Mouse (Mus musculus): ENCODE results near the gene Chtop.

Gene Chtop

DNA sequence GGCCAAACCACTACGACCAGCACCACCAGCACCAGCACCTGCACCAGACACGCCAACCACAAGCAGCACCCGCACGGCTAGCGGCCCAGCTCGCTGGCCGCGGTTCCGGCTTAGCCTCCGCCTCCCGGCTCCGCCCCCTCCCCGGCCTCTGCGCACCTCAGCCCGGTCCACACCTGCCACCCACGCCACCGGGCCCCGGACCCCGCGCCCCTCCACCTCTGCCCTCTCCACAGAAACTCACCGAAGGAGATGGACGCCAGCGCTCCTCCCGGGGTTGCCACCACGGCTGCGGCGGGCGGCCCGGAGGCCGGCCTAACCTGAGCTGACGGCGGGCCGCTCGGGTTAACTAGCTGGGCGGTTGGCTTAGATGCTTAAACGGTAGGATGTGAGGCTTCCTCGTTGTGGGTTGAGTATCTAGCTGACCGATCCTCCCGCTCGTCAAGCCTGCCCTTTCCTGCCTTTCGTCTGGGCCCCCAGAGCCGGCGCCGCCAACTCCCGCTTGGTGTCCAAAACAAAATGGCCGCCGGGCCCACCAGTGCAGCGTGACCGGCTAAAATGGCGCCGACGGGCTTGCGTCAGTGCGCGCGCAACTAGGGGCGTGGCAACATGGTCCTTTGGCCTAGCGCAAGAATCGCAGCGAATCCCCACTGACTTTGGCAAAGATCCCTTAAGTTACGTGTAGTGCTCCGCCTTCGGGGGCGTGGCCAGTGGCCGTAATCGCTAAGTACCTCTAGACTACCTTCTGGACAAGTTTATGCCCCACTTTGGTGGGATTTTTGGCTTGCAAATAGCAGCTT lies at the start of gene Chtop:
Chtop (minus strand) TSS at position 549 of the 797 bp plus-strand sequence.
- peak; percentile 99 for DNase-seq (ENCODE audit: low read depth, low spot score)

DNA sequence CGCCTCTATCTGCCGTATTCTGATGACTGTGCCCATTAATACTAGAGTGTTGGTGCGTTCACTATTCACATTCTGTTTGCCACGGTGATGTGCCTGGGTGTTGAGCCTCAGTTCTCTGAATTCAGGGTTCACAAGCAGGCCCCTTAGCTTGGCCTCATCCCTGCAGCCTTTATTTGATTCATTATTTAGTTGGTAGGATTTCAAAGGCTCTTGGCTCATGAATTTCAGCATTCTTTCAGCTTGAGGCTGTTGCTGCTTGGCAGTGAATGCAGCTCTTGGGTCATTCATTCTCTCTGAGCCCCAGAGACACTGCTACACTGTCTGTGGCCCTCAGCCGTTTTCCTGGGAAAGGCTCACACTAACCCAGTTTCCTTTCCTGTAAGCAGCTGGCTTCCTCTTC lies 46.7 kb upstream of the Chtop start:
- no peak for DNase-seq (ENCODE audit: low read depth, low spot score)

DNA sequence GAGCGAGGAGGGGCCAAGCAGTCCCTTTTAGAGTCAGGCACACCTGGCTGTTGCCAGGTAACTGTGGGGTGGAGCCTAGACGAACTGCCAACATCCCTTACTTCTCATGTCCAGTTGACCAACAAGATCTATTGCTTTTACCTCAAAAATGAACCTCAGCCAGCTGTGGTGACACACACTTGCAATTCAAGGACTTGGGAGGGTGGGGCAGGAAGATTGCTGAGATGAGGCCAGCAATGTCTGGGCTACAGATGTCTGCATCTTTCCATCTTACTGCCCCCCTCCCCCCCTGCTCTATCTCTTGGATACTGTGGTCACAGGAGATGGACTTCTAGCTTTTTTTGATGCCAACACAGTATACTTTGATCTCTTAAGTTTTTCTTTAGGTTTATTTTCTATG lies 42.9 kb upstream of the Chtop start:
- no peak for DNase-seq (ENCODE audit: low read depth, low spot score)

DNA sequence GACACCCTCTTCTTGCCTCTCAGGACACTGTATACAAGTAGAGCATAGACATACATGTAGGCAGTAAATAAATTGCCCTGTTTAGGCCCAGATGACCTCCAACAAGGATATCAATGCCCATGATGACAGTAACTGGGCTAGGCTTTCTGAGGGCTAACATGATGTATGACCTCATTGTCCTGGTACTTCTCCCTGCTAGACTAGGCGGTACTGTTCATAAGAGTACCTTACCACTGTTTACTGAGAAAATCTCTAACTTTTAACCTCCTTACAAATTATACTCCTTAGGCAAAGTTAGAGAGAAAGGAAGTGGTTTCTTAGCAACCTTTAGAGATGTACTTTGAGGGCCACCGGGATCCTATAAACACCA lies 41.1 kb upstream of the Chtop start:
- DNase-seq (ENCODE audit: low read depth, low spot score): no peak

DNA sequence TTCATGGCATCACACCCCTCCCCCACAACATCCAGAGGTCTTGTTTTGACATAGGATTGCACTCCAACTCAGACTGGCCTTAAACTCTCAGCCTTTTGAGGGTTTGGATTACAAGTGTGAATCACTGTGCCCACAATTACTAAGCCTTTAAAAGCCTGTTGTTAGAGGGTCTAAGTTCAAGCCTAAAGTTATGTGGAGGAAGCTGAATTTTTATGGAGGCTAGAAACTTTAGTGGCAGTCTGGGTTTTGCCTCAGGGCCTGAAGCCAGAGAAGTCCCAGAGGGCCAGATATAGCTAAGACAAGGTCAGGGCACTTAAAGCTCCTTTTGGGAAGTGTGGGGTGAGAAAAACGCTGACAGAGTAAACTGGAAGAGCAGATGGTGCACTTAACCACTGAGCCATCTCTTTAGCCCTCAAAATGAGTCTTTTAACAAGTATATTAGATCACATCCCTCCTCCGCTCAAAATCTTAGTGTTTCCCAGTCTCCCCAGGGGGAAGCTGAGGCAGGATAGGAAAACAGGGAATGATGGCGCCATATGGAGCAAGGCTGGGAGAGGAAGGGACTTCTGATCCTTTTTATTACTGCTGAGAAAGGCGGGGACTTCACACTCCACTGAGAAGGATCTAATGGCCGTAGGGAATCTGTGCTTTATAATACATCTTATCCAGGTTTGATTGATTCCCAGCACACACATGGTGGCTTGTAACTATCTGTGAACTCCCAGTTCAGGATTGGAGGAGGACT lies 40.5 kb upstream of the Chtop start:
- no peak for DNase-seq (ENCODE audit: low read depth, low spot score)

DNA sequence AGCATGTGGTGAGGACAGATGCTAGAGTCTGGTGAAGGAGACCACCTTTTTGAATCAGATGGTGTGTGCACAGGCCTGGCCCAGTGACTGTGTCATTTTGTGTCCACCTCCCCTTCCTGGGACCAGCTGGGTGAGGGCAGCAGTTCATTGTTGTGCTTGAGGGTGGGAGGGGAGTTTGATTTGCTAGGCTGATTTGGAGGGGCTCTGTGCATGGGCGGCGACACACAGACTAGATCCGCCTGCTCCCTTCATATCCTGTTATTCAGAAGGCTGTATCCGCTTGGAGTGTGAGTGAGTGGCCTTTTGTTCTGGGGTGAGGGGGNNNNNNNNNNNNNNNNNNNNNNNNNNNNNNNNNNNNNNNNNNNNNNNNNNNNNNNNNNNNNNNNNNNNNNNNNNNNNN lies 31.6 kb upstream of the Chtop start:
- DNase-seq (ENCODE audit: low read depth, low spot score): no peak

DNA sequence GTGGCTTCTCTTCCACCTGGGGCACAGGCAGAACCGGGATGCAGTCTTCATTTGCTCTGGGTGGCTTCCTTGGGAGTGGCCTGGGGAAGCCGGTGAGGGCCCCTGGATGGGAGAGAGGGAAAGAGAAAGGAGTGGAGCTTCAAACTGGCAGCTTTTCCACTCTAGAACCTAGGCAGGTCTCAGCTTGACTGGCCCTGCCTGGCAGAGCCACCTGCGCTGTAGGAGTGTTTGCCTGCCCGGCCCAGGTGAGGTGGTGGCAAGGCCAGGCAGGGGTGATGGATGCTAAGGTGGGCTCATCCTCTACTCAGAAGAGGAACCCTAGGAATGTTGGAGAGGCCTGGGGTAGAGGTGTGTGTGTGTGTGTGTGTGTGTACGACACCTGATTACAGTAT lies 28.6 kb upstream of the Chtop start:
- DNase-seq (ENCODE audit: low read depth, low spot score): no peak

DNA sequence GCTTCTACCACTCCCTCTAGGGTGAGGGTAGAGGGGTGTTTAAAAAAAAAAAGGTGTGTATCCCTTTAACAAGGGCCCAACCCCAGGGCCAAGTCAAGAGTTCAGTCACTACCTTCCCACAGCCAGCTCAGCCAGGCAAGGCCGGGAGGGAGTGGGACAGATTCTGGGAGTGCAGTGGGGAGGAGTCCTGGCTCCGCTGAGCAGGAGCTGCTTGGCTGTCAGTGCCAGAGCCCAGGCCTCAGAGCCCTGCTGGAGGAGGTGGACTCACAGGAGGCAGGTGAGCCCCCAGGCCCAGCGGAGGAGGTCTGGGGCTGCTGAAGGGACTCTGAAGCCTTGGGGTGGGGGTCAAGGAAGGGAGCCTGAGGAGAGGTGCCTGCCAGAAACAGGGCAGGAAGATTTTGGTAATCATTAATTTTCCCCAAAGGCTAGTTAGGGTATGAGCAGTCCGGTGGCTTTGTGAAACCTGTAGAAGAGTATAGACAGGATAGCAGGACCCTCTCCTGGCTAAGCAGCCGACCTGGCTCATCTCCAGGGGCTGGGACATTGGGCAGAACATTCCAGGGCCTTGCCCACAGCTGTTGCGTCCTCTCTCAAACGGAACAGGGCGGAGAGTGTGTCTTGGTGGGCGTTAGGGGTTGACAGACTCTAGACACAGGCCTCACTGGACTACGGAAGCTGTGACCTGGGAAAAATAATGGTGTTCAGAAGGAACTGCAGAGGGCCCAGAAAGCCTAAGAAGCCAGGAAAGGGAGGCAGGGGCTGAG lies 28.0 kb upstream of the Chtop start, which contains the start of gene S100a16:
S100a16 (plus strand) TSS at position 114 of the 764 bp plus-strand sequence.
- DNase-seq (ENCODE audit: low read depth, low spot score): no peak

DNA sequence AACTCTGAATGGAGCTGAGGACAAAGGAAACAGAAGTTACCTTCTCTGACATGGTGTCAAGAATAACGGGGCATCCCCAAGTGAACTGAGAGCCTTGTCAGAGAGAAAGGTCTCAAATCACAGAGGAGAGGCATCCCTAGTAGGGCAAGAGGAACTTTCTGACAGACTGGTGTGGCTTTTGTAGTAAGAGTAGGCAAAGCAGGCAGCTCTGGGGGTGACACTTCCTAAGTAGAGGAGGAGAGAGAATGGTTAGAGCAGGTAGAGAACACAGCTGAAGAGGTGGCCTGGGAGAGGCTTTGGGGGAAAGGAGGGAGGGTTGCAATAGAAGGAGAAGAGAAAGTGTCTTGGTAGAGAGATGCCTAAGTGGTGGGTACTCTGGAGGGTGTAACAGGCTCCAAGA lies 26.1 kb upstream of the Chtop start:
- DNase-seq (ENCODE audit: low read depth, low spot score): no peak

DNA sequence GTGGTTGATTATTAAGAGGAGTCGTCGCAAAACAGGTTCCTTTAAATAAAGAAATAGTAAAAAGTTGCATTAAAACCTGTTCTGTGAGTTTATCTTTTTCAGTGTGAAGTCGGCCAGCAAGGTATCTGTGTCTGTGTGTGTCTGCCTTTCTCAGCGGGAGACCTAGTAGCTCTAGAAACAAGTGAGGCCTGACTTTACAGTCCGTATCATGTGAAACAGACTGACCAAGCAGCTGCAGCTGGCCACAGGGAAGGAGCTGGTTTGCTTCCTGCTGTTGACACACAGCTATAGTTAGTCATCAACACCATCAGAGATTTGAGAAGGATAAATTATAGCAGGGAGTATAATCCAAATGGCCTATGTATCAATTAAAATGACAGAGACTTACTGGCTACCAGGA lies 22.4 kb upstream of the Chtop start:
- no peak for DNase-seq (ENCODE audit: low read depth, low spot score)

DNA sequence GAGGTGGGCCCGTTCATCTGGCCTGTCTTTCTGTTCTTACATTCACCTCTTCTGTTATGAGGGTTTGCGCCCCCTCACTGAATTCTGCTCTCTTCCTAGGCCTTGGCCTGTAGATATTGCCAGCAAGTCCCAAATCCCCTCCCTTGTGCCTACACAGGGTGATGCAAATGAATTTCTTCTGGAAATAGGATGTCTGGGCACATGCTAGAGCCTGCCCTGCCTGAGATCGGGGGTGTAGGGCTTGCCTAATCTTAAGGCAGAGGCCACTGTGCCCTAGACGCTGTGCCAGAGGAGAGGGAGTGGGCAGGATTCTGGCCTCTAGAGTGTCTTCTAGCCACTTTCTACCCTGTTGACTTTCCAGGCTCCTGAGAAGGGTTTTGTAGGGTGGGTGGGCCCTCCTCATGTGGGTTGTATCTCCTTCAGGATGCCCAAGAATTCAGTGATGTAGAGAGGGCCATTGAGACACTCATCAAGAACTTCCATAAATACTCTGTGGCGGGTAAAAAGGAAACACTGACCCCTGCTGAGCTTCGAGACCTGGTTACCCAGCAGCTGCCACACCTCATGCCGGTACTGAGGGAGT lies 18.1 kb upstream of the Chtop start:
- no peak for DNase-seq (ENCODE audit: low read depth, low spot score)

DNA sequence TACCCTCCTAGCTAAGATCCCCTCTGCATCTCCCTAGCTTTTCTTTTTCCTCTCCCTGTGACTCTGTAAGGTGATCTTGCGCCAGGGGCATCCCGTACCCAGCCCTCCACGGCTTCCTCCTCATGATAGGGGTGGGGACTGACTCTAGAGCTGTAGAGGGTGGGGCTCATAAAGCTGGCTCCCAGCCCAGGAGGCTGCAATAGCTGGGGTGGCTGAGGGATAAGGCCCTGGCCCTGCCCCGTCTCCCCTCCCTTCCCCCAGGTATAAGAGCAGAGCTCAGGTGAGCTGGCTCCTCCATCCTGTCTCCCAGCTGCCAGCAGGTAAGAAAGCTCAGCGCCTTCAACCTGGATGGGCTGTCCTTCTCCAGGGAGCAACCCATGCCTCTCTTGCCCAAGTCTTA lies 17.3 kb upstream of the Chtop start, which contains the start of gene S100a14:
S100a14 (plus strand) TSS at position 277 of the 400 bp plus-strand sequence.
- DNase-seq (ENCODE audit: low read depth, low spot score): no peak

DNA sequence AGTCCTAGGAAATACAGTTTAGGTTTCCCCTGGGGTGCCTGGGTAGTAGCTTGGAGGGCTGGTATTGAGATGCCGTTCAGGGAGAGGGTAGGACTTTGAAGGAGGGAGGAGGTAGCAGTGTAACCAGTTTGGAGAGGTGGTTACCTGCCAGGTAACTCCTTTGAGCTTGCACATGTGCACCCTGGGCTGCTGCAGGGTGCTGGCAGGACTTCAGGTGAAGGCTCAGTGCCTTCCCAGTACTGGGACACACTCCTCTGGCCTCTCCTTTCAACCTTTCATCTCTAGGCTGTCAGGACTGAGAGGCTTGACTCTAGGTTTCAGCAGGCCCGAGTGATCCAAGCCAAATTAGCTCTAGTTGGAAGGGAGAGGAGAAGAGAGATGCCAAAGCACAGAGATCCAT lies 16.8 kb upstream of the Chtop start:
- no peak for DNase-seq (ENCODE audit: low read depth, low spot score)

DNA sequence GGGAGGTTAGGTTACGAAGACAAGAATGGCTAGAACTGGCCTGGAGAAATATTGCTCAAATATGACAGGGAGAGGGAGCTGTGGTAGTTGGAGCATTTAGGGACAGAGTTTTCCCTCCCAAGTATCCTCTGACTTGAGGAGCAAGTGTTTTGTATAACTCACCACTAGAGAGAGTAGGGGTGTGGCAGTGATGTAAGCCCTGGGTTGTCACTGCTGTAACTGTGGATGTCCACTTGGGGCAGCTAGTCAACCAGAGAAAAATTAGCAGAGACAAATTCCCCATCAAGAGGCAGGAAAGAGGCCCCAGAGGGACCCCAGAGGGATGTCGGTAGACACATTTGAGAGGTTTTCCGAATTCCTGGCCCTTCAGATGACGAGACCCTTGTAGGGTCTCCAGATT lies 16.1 kb upstream of the Chtop start:
- DNase-seq (ENCODE audit: low read depth, low spot score): peak; percentile 59

DNA sequence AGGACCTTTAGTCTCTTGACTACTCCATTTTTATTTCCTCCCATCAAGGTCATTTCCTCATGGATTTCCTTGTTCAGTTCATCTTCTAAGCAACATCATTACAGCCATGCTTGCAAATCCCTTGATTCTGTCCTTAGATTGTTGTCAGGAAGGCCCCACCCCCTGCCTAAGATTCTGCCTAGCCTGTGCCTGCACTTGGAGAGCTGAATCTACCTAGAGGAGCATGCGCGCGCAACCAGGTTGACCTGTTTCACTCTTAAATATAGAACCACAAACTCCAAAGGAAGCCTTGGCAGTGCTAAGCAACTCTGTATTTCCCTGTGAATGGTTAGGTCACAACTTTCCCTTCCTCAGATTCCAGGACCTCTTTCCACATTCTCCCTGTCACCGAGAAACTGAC lies 8.4 kb upstream of the Chtop start:
- no peak for DNase-seq (ENCODE audit: low read depth, low spot score)

DNA sequence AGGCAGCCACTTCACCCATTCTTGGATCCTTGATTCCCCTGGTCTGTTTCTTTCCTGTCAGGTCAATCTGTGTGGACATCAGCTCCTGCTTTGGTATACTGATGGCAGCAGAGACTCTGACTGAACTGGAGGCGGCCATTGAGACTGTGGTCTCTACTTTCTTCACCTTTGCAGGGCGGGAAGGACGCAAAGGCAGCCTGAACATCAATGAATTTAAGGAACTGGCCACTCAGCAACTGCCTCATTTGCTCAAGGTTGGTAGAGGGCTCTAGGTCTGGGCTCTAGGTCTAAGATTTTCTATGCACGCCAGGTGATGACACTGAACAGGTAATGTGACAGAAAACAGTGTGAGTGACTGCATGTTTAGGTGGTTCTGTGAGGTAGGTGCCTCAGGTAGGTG lies 6.5 kb upstream of the Chtop start:
- DNase-seq (ENCODE audit: low read depth, low spot score): no peak

DNA sequence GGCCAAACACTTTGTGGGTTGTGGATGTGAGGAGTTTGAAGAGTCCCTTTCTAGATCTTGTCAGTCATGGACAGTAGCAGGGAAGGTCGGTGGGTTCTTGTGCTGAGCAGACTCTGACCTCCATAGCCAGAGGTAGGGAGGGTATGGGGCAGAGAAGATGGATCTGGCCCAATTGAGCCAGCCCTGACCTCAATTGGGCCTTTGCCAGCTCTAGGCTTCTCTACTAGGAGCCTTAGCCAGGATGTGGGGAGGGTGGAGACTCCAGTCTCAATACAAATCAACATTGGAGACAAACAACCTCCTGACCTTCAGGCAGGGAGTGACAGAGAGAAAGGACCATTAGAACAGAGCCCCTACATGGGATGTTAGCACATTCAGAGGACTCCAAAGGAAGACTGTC lies 5.9 kb upstream of the Chtop start:
- peak; percentile 29 for DNase-seq (ENCODE audit: low read depth, low spot score)

DNA sequence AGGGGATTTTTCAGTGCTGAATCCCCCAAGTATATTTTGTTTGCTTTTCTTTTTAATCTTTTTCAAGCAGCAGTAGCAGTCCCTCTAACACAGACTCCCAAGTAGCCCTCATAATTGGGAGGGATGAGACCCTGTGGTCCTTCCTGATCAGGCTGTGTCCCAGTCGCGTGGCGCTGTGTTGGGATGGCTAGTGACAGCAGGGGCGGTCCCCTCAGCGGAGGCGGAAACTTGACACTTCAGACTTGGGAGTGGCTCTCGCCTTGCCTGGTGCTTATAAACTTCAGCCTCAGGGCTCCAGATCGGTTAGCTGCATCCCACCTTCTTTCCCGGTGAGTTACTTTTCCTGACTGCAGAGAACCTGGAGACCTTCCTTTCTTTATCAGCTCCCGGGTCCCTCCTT lies 5.4 kb upstream of the Chtop start:
- peak; percentile 65 for DNase-seq (ENCODE audit: low read depth, low spot score)

DNA sequence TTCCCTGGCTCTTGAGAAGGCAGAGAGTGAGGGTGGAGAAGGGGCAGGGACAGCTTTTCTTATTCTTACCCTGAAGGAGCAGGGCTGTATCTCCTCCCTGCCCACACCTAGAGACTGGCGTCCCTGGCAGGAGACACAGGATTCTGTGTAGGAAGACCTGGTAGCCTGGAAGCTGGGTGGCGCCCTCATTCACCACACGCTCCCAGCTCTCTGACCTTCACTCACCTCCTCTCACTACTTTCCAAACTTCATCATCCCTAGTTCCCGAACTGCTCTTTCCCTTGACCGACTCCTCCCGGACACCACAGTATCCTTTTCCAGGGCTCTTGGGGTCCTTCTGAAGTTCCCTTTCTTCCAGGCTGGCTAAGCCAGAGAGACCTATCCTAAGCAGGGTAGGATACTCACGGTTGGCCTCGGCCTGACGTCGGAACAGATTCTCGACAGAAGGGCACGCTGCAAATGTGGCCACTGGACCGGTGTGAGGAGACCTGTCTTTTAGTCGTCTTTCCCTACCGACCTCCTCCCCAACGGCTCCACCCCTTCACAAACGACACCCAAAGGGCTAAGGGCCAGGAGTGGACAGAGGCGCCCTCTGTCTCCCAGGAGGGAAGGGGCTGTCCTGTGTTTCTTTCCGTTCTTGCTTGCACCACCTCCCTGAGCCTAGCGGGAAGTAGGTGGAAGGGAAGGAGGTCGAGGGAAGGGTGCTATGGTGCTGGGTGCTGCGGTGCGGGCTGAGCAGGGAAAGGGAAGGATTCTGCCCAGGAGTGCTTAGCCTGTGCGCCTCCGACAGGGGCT lies 4.7 kb upstream of the Chtop start, which contains the start of the genes S100a1 and S100a13:
S100a1 (minus strand) TSS at position 597 of the 795 bp plus-strand sequence.
S100a13 (plus strand) TSS at position 640 of the 795 bp plus-strand sequence.
- peak; percentile 37 for DNase-seq (ENCODE audit: low read depth, low spot score)

DNA sequence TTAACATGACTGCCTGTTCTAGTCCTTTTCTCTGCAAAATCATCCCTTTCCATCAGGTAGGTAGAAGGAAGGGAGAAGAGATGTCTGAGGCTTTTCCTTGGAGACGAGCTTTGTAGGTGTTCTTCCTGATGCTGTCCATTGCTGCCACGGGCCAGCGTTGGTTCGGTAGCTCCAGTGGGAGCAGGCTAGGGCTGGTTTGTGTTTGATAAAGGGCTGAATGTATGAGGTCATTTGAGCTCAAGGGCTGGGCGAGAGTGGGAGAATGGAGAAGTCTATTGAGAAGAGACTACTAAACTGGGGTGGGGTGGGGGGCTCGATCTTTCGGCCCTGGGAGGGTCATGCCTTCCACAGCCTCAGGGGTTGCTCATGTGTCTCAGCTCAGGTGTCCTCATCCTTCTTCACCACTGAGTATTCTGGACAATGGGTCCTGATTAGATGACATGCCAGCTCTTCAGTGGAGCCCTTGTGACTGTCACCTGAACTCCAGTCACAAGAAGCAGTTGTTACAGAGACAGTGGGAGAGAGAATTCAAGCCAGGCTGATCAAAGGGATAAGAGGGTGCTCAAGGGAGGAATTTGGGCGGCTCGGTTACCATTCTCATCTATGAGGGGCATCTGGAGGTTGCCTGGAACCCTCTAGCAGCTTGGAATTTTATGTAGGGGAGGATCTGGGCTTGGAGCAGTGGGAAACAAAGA lies 3.8 kb upstream of the Chtop start:
- no peak for DNase-seq (ENCODE audit: low read depth, low spot score)

Measured in CD4-positive helper T cell, adult 2 months (primary cell).